Mouse (Mus musculus) left cerebral cortex, postnatal 4 days (tissue): ENCODE results near the gene 6030498E09Rik. TPM values are rescaled to one million over a fixed set of nuclear protein-coding genes. Genes with fewer than 3 reads are reported as not detected.

ENCODE experiments used
- DNase-seq: peaks from one replicate; pipeline ENCODE4 v3.0.0-alpha.2; 2022
- intact Hi-C: fragments of 180-260 bp; cut with DNase I; formaldehyde crosslinking; loops from one replicate; pipeline ENCODE4 v1.15.1; 2025
- microRNA-seq: library from miRNA; unstranded; fragments of <30 nt; microRNA quantifications from one replicate; pipeline ENCODE4 v1.2.0, GENCODE M21; 2022
- total RNA-seq, 2 experiments: library from RNA; stranded (reverse); gene quantifications; 2 replicates each; pipeline ENCODE4 v1.2.3; 2021

6030498E09Rik gene
- under 1 TPM in 1 of 2 experiments, not detected in 1; 0.52 TPM for total RNA-seq

GRCm38 (mm10) chrX:38772478-38772877, at the start of gene 6030498E09Rik:
6030498E09Rik (plus strand) TSS chrX:38772671.
- no peak for DNase-seq
- intact Hi-C loops, result no loop called here

- intact Hi-C loops, result no loop called here
- DNase-seq, result no peak
Observed at GRCm38 (mm10) chrX:38730081-38730480, 42.4 kb upstream of the 6030498E09Rik start.

- DNase-seq, result no peak
- intact Hi-C loops, result no loop called here
Observed at GRCm38 (mm10) chrX:38730639-38731038, 41.8 kb upstream of the 6030498E09Rik start.

- intact Hi-C loops, result no loop called here
- DNase-seq, result no peak
Observed at GRCm38 (mm10) chrX:38733683-38734082, 38.8 kb upstream of the 6030498E09Rik start.

GRCm38 (mm10) chrX:38734916-38735880, 37.3 kb upstream of the 6030498E09Rik start:
- intact Hi-C loops, result no loop called here
- DNase-seq, result no peak

- DNase-seq, result no peak
- intact Hi-C loops, result no loop called here
Observed at GRCm38 (mm10) chrX:38771453-38771852, 1.0 kb upstream of the 6030498E09Rik start.

GRCm38 (mm10) chrX:38771886-38772285, 585 bp upstream of the 6030498E09Rik start:
- intact Hi-C loops, result no loop called here
- DNase-seq, result peak; percentile 6

- intact Hi-C loops, result no loop called here
- DNase-seq, result no peak
Observed at GRCm38 (mm10) chrX:38794373-38794772, 21.9 kb downstream of the 6030498E09Rik start.

- DNase-seq, result no peak
- intact Hi-C loops, result no loop called here
Observed at GRCm38 (mm10) chrX:38813934-38814333, 41.5 kb downstream of the 6030498E09Rik start.

GRCm38 (mm10) chrX:38816841-38817240, 44.4 kb downstream of the 6030498E09Rik start:
- intact Hi-C loops, result no loop called here
- no peak for DNase-seq

- intact Hi-C loops, result no loop called here
- DNase-seq, result no peak
Observed at GRCm38 (mm10) chrX:38958571-38958970, 186.1 kb downstream of the 6030498E09Rik start.

- intact Hi-C loops, result no loop called here
- no peak for DNase-seq
Observed at GRCm38 (mm10) chrX:38996265-38996664, 223.8 kb downstream of the 6030498E09Rik start.

Small RNA genes within 50 kb of the gene (microRNA-seq; reads per million reads assigned to microRNA genes)
- not detected for gene Gm25642

Other genes with a start within 250 kb of the 6030498E09Rik start
- gene Cul4b, start 196.5 kb upstream of the 6030498E09Rik start, total RNA-seq, result 10 to 100 TPM; 34.2 to 37.8 TPM
- 10 to 100 TPM; 98.1 to 99.0 TPM for gene Mcts1, start 172.1 kb upstream of the 6030498E09Rik start, total RNA-seq
- 10 to 100 TPM; 12.7 to 14.1 TPM for gene C1galt1c1, start 137.6 kb upstream of the 6030498E09Rik start, total RNA-seq